Mouse (Mus musculus) megakaryocyte progenitor cell, adult 5-6 weeks (primary cell): ENCODE data around the gene Pvalb. TPM values are rescaled to one million over a fixed set of nuclear protein-coding genes. Genes with fewer than 3 reads are reported as not detected.
A peak's percentile ranks its signal among the peaks of the same experiment; 100 is the strongest.

Source experiments
- ATAC-seq: replicated peaks from 2 replicates; pipeline ENCODE4 v1.8.0; 2016; ENCODE audit warnings: mild to moderate bottlenecking, moderate TSS enrichment, inconsistent platforms; ENCODE audit not compliant: poor library complexity
- total RNA-seq, 2 experiments: library from RNA; stranded (forward) in 1 of 2; stranded (reverse) in 1 of 2; fragments of 157-497, 149-512 nt in 1 of 2; fragments of 200-1000 nt in 1 of 2; gene quantifications; 2 replicates each; pipeline versions ENCODE4 v1.2.3 to v1.2.4; 2015 to 2017

Pvalb gene
- not detected in 2 replicates for total RNA-seq (2015)
- not detected in 2 replicates for total RNA-seq (2017)

DNA sequence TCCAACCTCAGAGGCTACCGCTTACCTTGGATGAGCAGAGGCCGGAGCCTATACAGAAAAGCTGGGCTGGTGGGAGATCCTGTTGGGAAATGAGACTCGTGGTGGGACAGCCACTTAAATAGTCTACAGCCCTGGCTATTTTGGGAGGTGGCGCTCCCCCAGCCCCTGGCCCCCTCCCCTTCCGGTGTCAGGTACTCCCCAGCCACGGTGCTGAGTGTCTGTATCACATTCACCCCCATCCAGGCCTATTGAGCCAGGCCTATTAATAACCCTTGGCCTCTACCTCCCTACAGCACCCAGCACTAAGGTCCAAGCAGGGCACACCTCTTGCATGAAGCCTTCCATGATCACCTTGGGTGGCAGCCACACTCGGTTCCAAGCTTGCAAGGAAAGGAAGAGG is at the start of gene Pvalb:
TSS of gene Pvalb (minus strand) at position 89 of the 400 bp plus-strand sequence.
- ATAC-seq, result no peak

DNA sequence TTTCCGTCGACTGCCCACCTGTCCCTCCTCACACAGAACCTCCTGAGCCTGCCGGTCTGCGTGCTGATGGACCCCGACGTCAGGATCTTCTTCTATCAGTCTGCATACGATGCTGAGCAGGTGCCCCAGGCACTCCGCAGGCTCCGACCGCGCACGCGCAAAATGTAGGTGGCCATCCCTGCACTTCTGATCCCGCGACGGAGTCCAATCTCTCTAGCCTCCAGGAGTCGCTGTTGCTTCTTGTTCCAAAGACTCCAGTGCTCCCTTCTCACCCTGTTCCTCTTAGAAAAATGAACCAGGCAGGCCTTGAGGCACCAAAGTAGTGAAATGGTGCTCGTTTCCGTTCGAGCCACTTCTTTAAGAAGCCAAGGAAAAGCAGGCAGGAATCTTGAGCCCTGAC is 48.6 kb upstream of the Pvalb start:
- ATAC-seq, result no peak

DNA sequence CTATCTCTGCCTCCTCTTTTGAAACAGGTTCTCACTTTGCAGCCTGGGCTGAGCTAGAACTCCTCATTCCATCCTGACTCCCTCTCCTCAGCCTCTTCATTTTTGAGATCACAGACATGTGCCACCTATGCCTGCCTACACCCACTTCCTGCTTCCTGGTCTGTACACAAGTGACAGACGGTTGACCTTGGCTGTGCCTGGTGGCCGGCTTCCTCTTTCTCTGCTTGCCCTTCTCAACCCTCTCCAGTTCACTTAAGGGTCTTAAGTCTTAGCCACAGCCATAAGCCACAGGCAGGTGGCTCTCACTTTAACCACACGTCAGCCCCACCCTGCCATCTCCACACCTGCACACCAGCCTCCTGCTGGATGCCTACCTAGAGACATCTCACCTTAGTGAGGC is 42.2 kb upstream of the Pvalb start:
- ATAC-seq, result peak; percentile 49

DNA sequence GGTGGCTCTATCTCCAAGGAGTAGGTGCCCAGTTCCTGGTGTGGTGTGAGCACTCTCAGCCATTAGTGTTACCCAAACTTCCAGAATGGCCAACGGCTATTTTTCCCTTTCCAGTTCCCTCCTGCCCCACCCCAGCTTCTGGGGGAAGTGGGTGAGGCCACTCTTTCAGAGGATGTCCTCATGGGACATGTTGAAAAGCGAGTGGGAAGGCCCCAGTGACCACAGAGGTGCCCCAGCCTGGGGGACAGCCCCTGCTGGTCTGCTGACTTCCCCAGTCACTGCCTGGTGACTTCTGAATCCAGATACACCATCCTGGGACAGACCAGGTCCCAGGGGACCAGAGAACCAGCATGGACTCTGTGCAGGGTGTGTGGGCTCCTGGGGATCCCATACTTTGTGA is 41.5 kb upstream of the Pvalb start:
- peak; percentile 46 for ATAC-seq

DNA sequence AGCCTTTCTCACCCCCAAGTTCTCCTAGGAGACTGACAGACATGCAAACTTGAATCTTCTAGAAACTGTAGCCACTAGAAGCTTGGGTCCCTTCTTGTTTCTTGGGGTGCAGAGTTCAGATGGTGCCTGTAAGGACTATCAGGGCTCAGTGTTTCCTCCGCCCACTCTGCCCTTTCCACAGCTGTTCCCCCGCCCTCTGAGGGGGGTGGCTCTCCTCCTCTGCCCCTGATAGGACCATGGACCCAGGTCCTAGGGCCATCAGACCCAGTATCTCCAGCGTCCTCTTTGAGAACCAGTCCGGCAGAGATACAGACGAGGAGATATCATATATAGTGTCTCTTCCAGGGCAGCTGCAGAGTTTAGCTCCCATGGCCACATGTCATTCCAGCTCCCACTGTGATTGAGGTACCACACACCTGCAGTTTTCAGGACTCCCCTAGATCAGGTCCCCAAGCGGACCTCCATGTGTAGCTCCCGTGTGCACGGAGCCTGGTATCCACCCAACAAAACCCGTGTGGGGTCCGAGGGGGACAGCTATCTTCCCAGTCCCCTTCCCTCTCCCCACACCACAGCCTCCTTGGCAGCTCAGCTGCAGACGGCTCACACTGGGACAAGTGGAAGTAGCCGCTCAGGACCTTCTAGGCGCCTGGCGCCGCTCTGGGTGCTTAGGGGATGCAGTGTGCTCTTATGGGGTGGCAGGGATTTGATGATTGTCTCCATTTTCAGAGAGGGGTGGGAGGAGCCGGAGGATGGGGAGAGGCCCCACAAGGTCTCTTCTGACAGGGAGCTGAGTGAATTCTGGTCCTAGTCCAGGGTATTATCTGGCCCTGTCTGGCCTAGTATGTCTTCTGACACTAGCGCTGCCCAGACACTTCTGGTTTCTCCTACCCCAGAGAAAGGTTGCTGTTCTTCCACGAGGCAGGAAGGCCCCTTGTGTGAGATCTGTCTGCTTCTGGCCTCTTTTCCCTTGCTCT is 40.2 kb upstream of the Pvalb start:
- ATAC-seq, result no peak

DNA sequence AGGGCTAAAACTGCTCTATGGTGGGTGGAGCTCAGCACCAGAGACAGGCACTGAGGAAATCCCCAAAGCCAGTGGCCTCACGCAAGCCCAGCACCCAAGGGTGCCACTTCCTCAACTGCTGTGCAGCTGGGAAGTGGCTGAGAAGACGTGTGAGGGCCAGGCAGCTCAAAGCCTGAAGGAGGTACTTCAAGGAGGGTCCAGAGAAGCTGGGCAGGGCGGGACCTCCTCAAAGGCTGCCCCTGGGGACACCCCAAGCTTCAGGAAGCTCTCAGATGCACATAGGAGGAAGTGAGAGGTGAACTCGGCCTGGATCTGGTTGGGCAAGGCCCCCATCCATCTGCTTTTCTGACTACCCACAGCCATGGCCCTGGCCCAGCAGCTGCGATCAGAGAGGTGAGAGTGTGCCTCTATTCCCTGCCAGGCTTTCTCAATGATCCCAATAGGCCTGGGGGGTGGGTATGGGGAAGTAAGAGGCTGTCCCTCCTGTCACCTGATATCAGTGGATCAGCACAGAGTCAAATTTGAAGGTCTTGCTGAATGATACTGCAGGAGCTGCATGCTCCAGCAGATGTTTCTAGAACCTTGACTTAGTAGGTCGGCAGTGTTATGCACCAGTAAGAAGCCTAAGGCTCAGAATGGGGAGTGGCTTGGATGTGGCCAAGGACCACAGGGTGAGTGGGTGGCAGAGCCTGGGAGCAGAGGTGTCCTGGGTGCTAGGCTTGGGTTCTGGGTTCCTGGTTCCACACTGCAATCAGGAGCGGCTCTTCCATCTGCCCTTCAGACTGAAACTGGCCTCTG is 38.7 kb upstream of the Pvalb start, which contains the start of gene Ncf4:
TSS of gene Ncf4 (plus strand) at position 107 of the 798 bp plus-strand sequence.
- peak; percentile 75 for ATAC-seq

DNA sequence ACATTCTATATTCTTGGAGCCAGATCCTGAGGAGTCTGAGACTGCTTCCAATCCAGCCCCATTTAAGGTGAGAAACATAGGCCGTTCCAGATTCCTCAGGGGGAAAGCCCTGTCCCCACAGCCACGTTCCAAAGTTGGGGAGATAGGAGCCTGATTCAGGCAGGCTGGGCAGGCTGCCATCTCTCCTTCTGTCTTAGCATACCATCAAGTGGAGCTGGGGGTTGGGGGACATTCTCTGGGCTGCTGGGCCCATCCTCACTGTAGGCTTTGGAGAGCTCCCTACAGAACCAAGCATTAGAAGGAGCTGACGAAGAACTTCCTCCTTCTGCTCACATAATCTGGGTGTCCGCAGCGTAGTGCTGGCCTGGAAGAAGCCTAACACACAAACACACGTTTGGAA is 37.6 kb upstream of the Pvalb start:
- ATAC-seq, result no peak

DNA sequence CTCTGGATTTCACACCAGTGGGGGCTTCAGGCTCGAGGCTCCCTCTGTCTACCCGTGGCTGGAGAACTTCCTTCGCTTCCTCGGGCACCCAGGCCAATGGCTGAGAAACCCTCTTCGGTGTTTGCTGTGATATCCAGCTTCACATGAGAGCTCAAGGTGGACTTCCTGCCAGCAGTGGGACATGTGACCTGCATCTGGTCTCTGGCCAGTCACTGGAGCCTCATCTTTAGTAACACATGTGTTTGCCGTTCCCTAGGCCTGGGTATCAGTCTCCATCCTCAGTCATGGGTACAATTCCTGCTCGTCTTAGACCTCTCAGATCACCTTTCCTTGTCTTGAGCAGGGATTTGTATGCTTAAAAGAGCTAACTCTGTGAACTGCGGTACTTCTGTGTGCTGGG is 36.9 kb upstream of the Pvalb start:
- no peak for ATAC-seq

DNA sequence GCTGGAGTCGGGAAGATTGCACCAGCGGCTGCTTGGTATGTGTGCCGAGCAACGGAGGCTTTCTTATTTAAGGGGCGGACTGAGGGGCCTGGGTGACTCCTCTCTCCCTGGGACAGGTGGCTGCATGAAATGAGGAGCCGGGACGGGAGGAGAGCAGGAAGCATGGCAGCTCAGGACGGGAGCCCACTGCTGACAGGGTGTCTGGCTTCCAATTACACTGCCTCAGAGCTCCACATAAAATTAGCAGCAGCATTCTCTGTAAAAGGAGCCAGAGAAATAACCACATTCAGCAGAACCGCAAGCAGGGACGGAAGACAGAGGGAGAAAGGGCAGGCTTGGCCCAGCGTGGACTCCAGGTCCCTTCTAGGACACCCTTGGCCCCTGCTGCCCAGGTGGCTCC is 35.1 kb upstream of the Pvalb start:
- ATAC-seq, result no peak

DNA sequence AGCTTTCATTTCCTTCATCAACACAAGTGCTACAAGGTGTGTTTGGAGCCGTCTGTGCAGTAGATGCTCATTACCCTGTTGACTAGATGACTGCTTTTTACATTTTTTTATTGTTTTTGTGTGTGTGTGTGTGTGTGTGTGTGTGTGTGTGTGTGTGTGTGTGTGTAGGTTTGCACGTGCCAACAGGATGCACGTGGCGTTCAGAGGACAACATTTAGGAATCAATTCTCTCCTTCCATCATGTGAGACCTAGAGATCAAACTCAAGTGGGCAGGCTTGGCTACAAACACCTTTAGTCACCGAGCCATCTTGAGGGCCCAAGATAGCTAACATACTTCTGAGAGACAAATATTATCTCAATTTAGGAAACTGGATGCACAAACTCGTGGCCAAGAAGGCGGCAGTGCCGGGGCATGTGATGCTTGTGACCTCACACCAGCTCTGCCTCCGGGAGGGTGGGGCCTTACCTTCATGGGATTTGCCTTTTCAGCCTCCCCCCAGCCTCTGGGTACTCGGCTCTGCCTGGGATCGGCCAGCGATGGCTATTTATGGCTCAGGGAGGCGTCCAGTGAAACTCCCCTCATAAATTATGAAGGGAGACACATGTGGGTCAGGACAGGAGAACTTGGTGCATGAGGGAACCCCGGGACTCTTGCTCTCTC is 33.9 kb upstream of the Pvalb start:
- ATAC-seq, result no peak

DNA sequence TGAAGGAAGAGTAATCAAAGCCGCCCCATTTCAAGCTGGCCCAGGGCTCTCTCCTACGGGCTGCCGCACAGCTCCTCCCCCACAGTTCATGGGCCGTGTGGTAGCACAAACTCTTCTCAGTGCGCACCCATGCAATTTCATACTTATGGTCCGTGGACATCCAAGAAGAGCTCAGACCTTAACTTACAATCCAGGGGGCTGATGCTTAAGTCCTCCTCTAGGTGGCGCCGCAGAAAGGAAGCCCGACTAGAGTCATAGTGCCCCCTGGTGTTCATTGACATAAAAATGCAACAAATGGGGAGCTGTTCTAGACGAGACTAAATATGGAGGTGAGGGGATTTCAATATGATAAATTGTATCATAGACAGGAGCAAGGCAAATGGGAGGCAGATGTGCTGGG is 33.3 kb upstream of the Pvalb start:
- ATAC-seq, result peak; percentile 86

DNA sequence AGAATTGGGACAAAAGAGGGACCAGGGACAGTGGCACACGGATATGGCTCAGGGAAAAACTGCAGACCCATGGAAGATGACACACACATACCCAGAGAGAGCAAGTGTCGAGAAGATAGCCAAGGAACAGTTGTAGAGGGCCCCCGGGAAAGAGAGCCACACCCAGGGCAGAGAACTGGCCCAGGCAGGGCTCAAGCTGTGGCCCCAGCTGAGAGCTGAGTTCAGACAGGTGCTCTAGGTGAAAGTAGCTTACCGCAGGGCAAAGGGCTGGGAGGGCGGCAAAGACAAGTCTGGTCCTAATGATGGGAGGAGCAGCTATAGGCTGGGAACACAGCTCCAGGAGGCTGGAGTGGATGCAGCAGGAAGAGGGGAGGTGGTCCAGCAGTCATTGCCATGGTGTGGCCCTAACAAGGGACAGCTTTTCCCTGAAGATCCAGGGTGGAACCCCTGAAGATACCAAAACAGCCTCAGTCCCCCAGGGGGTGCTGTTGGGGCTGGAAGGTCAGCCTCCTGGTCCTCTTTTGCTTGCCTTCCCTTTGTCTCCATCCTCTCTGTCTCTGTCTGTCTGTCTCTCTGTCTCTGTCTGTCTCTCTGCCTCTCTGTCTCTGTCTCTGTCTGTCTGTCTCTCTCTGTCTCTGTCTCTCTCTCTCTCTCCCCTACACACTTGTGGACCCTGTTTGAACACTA is 28.8 kb upstream of the Pvalb start:
- no peak for ATAC-seq

DNA sequence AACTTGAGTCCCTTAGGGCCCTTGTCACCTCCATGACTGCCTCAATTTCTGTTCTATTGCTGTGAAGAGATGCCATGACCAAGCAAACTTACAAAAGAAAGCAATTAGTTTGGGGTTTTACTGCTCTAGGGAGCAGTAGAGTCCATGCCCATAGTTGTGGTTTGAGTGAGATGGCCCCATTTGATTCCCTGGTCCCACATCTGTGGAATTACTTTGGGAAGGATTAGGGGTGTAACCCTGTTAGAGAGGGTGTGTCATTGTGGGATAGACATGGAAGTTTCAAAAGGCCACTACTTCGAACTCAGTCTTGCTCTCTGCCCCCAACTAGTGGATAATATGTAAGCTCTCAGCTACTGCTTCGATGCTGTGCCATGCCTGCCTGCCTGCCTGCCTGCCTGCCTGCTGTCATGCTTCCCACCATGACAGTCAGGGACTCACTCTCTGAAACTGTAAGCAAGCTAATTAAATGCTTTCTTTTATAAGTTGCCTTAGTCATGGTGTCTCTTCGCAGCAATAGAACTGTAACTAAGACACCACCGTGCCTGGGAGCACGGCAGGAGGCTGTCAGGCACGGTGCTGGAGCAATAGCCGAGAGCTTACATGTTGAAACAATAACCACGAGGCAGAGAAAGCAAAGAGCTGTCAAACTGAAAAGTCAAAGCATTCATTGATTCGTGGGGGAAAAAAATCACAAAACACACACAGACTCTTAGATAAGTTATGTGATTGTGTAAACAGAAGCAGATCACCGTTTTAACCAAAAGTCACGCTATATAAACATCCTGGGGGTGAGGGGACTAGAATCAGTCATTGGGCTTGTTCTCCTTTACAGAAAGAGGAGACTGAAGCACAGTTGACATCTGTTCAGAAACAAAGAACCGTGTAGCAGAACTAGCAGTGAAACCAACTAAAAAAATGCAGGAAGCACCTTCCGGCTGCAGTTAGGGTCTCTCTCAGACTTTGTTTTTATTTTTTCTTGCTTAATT is 25.4 kb upstream of the Pvalb start:
- ATAC-seq, result no peak

DNA sequence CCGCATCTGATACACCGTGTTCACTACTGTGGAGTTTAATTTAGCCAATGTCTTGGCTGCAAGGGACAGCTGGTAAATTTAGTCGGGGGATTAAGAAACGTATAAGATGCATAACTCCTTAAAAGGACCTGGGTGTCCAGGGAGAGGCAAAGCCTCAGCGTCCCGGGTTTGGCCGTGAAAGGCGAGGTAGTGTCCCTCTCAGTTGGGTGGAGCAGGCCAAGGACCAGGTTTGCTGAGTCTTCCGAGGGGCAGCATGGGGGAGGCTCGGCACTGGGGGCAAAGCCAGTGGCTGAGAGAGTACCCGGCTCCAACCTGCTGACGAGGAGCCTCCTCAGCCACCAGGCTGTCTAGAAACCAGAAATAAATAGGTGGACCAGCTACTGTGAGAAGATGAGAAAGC is 21.6 kb upstream of the Pvalb start:
- no peak for ATAC-seq

DNA sequence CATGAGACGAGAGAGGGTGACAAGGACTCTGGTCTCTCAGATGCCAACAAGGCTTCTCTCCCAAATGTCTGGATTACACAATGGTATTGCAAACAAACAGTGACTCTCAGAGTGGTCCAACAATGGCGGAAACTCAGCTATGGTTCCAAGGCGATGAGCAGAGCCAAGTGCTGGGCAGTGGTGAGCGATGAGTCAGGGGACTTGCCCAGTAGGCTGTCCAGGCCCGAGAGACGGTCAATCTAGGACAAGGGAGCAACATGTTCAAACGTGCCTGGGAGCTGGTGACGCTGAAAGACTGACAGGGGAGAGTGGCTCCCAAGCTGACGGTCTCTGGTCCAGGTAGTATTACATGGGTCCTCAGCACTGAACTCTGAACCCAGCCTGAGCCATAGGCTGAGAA is 9.1 kb upstream of the Pvalb start:
- no peak for ATAC-seq

DNA sequence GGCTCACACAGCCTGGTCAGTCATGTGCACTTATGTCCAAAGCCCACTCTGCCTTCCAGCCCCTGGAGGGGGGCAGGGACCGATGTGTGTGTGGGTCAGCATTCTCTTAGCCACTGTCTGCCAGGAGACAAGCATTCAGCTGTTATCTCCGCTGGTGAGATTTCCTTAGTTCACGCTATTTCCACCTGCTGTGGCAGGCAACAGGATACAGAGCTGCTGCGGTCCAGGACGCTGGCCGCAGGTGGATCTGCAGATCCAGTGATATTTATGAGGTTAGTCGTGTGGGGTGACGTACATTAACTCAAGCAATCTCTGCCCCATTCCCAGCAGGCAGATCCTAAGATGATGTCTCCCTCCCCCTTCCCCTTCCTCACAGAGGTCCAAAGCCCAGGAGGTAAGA is 5.2 kb upstream of the Pvalb start:
- ATAC-seq, result no peak

DNA sequence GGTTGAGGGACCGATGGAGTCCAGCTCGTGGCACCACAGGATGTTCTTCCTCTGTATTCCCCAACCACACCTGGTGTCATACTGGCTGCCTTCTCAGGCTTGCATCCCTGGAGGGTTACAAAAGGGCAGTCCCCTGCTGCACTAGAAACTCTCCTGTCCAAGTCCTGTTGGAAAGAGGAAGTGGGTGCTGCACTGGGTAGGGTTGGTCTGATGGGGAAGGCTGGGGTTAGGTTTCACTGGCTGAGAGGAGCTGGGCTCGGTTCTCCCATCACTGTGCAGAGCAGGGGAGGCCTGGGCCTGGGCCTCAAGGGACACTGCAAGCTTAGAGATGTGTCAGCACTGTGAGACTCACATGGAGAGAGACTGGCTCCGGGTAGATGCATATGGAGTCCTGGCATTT is 4.0 kb upstream of the Pvalb start:
- peak; percentile 50 for ATAC-seq

DNA sequence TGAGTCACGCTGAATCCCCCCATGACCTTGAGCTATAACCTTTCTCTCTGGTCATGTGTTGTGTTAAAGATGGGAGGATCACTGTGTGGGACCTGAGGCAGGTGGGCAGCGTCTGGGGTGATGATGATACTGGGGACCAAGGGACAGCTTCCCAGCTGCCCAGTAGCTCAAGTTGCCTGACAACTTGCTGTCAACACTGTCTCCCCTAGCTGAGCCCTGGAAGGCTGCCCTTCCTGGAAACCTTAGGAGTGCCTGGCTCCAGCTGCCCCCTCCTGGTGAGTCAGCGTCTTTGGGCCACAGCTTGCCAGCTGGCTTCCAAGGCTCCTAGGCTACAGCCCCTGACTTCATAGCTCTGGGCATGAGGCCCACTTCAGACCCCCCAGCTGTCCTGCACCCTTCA is 1.0 kb downstream of the Pvalb start:
- ATAC-seq, result no peak; the same call in 1 of the 2 replicates

DNA sequence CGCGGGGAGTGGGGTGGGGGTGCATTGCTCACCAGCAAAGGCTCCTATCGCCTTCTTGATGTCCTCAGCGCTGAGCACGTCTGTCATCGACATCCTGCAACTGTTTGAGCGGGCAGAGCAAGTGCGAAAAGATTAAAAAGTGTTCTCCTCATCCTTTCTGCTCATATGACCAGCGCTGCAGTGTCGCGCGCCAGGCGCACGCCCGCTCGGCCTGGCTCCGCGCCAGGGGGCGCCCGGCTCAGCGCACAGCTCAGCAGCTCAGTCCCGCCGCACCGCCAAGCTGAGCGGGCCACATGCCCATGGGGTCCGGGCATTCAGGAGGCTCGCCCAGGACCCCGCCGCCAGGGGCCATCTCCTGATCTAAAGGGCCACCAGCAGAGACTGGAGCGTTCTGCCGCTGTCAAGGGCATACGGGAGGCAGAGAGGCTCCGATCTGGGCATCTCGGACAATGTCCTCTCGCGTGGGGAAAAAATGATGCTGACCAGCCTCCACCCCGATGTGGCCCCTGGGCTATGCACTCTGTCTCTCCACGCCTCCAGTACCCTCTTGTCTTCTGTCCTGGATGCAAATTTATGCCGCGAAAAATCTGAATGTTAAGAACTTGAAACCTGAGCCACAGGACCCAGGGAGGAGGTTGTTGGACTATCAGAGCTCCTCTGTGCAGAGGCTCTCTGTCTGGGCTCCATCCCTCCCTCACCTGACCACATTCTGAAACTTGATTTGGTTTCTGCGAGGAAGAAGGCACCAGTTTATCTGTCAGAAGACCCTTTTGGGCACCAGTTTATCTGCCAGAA is 1.9 kb downstream of the Pvalb start:
- no peak for ATAC-seq
